Mouse (Mus musculus) forebrain, embryonic 11.5 days (tissue): Measurements from ENCODE around the gene Swap70. TPM values are rescaled to one million over a fixed set of nuclear protein-coding genes. Genes with fewer than 3 reads are reported as not detected.

ENCODE experiments used
- ATAC-seq: fragments of 200-750 bp; cut with Nextera tagmentation; replicated peaks from 2 replicates; pipeline ENCODE4 v1.8.0; 2017; ENCODE audit warnings: moderate TSS enrichment; ENCODE audit not compliant: low FRiP score
- DNase-seq: peaks from one replicate; pipeline ENCODE4 v3.0.0-alpha.2; 2017; ENCODE audit warnings: low spot score
- H3K27ac ChIP-seq: fragments of 300-500 bp; sonication (generic); 2 replicates; pipeline ENCODE4 v1.5.1; 2014; ENCODE audit warnings: low read depth, low read length
- H3K27me3 ChIP-seq: fragments of 300-500 bp; sonication (generic); 2 replicates; pipeline ENCODE4 v1.6.1; 2014; ENCODE audit warnings: mild to moderate bottlenecking, low read length, mixed read lengths; ENCODE audit not compliant: control insufficient read depth, insufficient read depth
- H3K36me3 ChIP-seq: fragments of 300-500 bp; sonication (generic); 2 replicates; pipeline ENCODE4 v1.6.1; 2014; ENCODE audit warnings: mild to moderate bottlenecking, low read length, moderate library complexity, mixed read lengths; ENCODE audit not compliant: control insufficient read depth, insufficient read depth
- H3K4me1 ChIP-seq: fragments of 300-500 bp; sonication (generic); replicated peaks from 2 replicates; pipeline ENCODE4 v1.6.1; 2014; ENCODE audit warnings: low read length, mixed read lengths; ENCODE audit not compliant: control insufficient read depth, insufficient read depth
- H3K4me2 ChIP-seq: fragments of 300-500 bp; sonication (generic); 2 replicates; pipeline ENCODE4 v1.6.1; 2014; ENCODE audit warnings: low read depth, mild to moderate bottlenecking, low read length, moderate library complexity, mixed read lengths; ENCODE audit not compliant: severe bottlenecking
- H3K4me3 ChIP-seq: fragments of 300-500 bp; sonication (generic); 2 replicates; pipeline ENCODE4 v1.5.1; 2014; ENCODE audit warnings: low read depth, low read length
- H3K9ac ChIP-seq: fragments of 300-500 bp; sonication (generic); 2 replicates; pipeline ENCODE4 v1.6.1; 2014; ENCODE audit warnings: low read length
- H3K9me3 ChIP-seq: fragments of 300-500 bp; sonication (generic); 2 replicates; pipeline ENCODE4 v1.6.1; 2016; ENCODE audit warnings: low read length, mixed read lengths; ENCODE audit not compliant: control insufficient read depth
- WGBS: fragments of 180-500 bp; shearing (Covaris S2); extraction: QIAGEN DNeasy Blood & Tissue Kit; methylation state at CpG from one replicate; pipeline ENCODE4 v1.1.7; 2014; 5-methylcytosine and 5-hydroxymethylcytosine counted together
- polyA plus RNA-seq: library from polyadenylated mRNA; unstranded; fragments of >200 nt; fragmentation: Nextera tagmentation; extraction: Ambion mirVana; gene quantifications from 2 replicates; pipeline ENCODE4 v1.2.1, GENCODE M21; 2014

Gene Swap70
- polyA plus RNA-seq, 1 experiment from 2014 or later: 26.5 TPM

DNA sequence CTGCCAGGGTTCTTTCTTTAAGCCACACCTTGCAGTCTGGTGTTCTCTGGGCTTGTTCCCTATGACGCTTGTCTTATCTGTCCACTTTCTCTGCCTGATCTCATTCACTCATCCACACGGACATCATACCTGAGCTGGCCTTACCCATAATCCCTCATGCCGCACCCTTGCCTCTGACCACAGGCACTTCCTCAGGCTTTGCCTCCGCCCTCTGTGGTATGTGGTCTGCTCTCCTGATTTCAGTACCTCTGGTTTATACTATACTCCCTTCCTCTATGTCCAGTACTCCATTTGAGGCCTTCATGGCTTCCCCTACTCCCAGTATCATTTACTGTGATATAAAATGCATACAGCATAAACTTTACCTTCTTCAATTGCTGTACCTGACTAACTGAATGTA is 17.3 kb upstream of the Swap70 start:
- Histone ChIP-seq H3K4me3 (no peak overlapping the region), H3K9me3 (no peaks in the 10 kb centered on the region; the same call in 1 of the 2 replicates), H3K27me3 (no peaks in the 10 kb centered on the region), H3K36me3 (no peaks in the 10 kb centered on the region), H3K9ac (no peak overlapping the region), H3K27ac (no peak overlapping the region), H3K4me2 (no peak overlapping the region), H3K4me1 (no peaks in the 10 kb centered on the region)
- DNase-seq (no peak), ATAC-seq (no peak)
- 87% methylated on average over 4 of the region's 4 CpGs for WGBS

GRCm38 (mm10) chr7:110208341-110208740 is 13.2 kb upstream of the Swap70 start:
- no peaks in the 10 kb centered on the region; the same call in 1 of the 2 replicates for H3K9me3 ChIP-seq
- H3K27me3 ChIP-seq: no peaks in the 10 kb centered on the region
- no peak overlapping the region for H3K27ac ChIP-seq
- ATAC-seq (no peak), DNase-seq (no peak)
- no peaks in the 10 kb centered on the region for H3K4me1 ChIP-seq
- WGBS: 90% methylated on average over 6 of the region's 6 CpGs
- H3K4me3 ChIP-seq: no peak overlapping the region
- H3K36me3 ChIP-seq: no peaks in the 10 kb centered on the region
- no peak overlapping the region for H3K4me2 ChIP-seq
- H3K9ac ChIP-seq: no peak overlapping the region

- DNase-seq: no peak
- WGBS: 90% methylated on average over 6 of the region's 6 CpGs
Measured at GRCm38 (mm10) chr7:110209422-110209821, 12.1 kb upstream of the Swap70 start.

GRCm38 (mm10) chr7:110211025-110211424 is 10.5 kb upstream of the Swap70 start:
- no peaks in the 10 kb centered on the region; the same call in 1 of the 2 replicates for H3K9me3 ChIP-seq
- H3K27me3 ChIP-seq: no peaks in the 10 kb centered on the region
- no peaks in the 10 kb centered on the region for H3K4me1 ChIP-seq
- no peak overlapping the region for H3K9ac ChIP-seq
- H3K27ac ChIP-seq: no peak overlapping the region
- no peaks in the 10 kb centered on the region for H3K36me3 ChIP-seq
- WGBS: 93% methylated on average over 3 of the region's 3 CpGs
- no peak for DNase-seq
- no peak overlapping the region for H3K4me2 ChIP-seq
- no peak for ATAC-seq
- no peak overlapping the region for H3K4me3 ChIP-seq

More at GRCm38 (mm10) chr7:110209422-110209821, 12.1 kb upstream of the Swap70 start:
- no peak for ATAC-seq
- H3K27ac ChIP-seq: no peak overlapping the region
- no peaks in the 10 kb centered on the region; the same call in 1 of the 2 replicates for H3K9me3 ChIP-seq
- H3K4me2 ChIP-seq: no peak overlapping the region
- H3K4me1 ChIP-seq: no peaks in the 10 kb centered on the region
- no peak overlapping the region for H3K4me3 ChIP-seq
- H3K27me3 ChIP-seq: no peaks in the 10 kb centered on the region
- no peak overlapping the region for H3K9ac ChIP-seq
- H3K36me3 ChIP-seq: no peaks in the 10 kb centered on the region

DNA sequence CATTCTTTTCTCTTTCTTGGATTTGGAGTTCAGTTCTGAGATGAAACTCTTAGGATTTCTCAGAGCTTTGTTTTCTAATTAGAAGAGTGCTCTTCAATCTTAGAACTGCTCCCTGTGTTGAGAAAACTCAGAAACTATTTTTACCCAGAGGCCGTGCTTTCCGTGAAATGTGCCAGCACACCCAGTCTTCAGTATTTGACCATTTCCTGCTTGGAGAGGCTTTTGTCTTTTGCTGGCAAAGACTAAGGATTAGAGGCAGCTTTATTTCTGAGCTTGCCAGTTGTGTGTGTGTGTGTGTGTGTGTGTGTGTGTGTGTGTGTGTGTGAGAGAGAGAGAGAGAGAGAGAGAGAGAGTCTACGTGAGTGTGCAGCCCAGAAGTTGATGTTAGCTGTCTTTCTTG is 6.6 kb upstream of the Swap70 start:
- no peak overlapping the region for H3K27ac ChIP-seq
- WGBS: 81% methylated on average over 3 of the region's 3 CpGs

GRCm38 (mm10) chr7:110221051-110221585 is 393 bp upstream of the Swap70 start:
- no peak overlapping the region for H3K27ac ChIP-seq
- H3K4me1 ChIP-seq: no peaks in the 10 kb centered on the region
- peak overlapping the region; percentile 83 for H3K4me3 ChIP-seq
- ATAC-seq (peak; percentile 66), DNase-seq (no peak)
- H3K9me3 ChIP-seq: no peaks in the 10 kb centered on the region
- peak overlapping the region; percentile 66 for H3K4me2 ChIP-seq
- 18% methylated on average over 8 of the region's 8 CpGs for WGBS
- H3K36me3 ChIP-seq: no peaks in the 10 kb centered on the region; the same call in 1 of the 2 replicates
- H3K9ac ChIP-seq: peak overlapping the region; percentile 93; the same call in 1 of the 2 replicates
- no peaks in the 10 kb centered on the region for H3K27me3 ChIP-seq

More for the DNA sequence above, 6.6 kb upstream of the Swap70 start:
- Histone ChIP-seq H3K4me3 (no peak overlapping the region), H3K27me3 (no peaks in the 10 kb centered on the region), H3K36me3 (no peaks in the 10 kb centered on the region), H3K4me1 (no peaks in the 10 kb centered on the region), H3K9me3 (no peaks in the 10 kb centered on the region), H3K9ac (no peak overlapping the region), H3K4me2 (no peak overlapping the region)
- ATAC-seq: no peak
- no peak for DNase-seq

GRCm38 (mm10) chr7:110222583-110223182 is 1.2 kb downstream of the Swap70 start:
- no peak for ATAC-seq
- no peak for DNase-seq
- no peak overlapping the region for H3K27ac ChIP-seq
- peak overlapping the region; percentile 66 for H3K4me2 ChIP-seq
- H3K4me3 ChIP-seq: peak overlapping the region; percentile 83
- H3K9me3 ChIP-seq: no peaks in the 10 kb centered on the region
- H3K9ac ChIP-seq: no peak overlapping the region
- no peaks in the 10 kb centered on the region for H3K27me3 ChIP-seq
- no peaks in the 10 kb centered on the region; the same call in 1 of the 2 replicates for H3K36me3 ChIP-seq
- no peaks in the 10 kb centered on the region for H3K4me1 ChIP-seq
- 22% methylated on average over 12 of the region's 12 CpGs for WGBS

GRCm38 (mm10) chr7:110223727-110224510 is 2.4 kb downstream of the Swap70 start:
- ATAC-seq: no peak
- DNase-seq: no peak
- Histone ChIP-seq H3K4me3 (no peak overlapping the region), H3K27me3 (no peaks in the 10 kb centered on the region), H3K4me2 (no peak overlapping the region), H3K9me3 (no peaks in the 10 kb centered on the region), H3K9ac (no peak overlapping the region), H3K36me3 (no peaks in the 10 kb centered on the region; the same call in 1 of the 2 replicates), H3K27ac (no peak overlapping the region), H3K4me1 (no peaks in the 10 kb centered on the region)
- 85% methylated on average over 2 of the region's 2 CpGs for WGBS
